Mouse (Mus musculus): Measurements from ENCODE around the gene Bach2.

GRCm38 (mm10) chr4:32425060-32425459 lies 186.5 kb downstream of the Bach2 start:
- TF ChIP-seq CTCF (IDR thresholded peaks at IDR 0.05; ENCODE audit: low read depth) (no peak), EP300 (IDR thresholded peaks at IDR 0.05; ENCODE audit: low read depth) (no peak)
